Mouse (Mus musculus): ENCODE data around the gene Armh4.
A peak's percentile ranks its signal among the peaks of the same experiment; 100 is the strongest.
"Not testable (repeated sequence)": the region's sequence is repeated elsewhere in the genome, so short reads cannot be mapped to it uniquely, and the experiment has no call there.

The Armh4 gene

DNA sequence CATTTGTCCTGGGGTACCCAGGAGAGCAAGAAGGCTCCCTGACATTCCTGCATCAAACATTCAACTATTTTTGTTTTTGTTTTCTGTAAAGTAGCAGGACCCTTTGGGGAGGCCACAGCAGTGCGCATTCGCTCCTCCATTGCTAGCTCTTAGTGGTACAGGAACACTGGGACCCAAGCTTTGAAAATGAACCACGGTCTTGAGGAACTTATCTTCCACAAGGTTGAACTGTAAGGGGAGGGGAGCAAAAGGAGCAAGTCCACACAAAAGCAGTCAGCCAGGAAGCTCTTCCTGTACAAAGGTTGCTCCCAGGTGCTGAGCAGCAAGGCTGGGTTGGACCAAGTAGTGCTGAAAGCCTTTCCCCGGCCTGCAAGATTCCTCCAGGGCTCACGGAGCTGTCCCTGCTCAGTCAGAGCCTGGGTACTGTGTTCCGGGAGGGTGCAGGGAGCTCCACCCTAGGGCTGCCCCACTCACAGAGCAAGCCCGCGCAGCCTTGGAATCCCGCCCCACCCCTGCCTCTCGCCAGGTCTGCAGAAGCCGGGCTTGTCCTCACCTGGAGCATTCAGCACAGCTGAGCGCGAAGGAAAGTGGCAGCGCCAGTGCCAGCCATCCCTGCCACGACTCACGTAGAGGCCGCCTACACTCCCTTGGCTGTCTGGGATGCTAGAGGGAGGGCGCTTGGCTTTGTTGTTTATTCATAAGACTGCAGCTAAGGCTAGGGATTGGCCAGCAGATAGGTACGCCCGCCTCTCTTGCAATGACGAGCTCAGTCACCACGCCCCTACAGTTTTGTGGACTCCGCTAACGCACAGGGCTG is at the start of gene Armh4:
TSS of gene Armh4 (minus strand) at position 669 of the 817 bp plus-strand sequence.
- peak; percentile 36 for DNase-seq (ENCODE audit: low spot score)

DNA sequence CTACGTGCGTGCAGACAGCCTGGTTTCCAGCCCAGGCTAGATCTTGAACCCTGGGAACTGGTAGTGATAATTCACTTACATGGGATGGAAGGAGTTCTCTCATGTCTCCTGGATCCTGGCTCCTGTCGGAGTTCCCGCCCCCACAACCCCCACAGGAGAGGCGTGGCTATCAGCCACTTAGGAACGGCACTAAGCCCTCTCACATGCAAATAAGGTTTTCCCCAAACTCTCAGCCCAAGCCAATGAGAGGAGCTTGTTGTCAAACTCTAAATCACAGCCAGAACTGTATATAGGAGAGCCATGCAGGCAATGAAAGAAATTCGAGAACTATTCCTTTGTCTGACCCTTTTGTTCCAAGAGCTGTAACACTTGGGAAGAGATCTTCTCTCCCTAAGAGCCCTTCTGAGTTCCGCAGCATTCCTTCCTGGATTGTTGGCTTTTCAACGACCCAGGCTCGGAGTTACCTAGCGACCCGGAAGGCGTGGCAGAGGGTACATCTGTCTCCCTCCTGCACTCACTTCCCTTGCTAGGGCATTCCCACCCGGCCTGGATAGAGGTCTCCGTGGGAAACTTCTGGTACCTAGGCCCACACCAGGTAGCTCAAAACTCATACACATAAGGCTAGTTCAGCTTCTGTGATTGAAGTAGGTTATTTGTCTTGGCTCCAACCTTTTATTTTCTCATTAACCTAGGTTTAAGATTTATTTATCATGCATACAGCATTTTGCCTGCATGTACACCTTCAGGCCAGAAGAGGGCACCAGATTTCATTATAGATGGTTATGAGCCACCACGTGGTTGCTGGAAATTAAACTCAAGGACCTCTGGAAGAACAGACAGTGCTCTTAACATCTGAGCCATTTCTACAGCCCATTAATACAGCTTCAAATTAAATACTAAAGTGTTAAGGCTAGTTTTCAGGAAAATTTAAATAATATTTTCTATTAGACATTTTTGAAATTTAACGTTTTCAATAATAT is 46.3 kb upstream of the Armh4 start:
- no peak for DNase-seq (ENCODE audit: low spot score)

DNA sequence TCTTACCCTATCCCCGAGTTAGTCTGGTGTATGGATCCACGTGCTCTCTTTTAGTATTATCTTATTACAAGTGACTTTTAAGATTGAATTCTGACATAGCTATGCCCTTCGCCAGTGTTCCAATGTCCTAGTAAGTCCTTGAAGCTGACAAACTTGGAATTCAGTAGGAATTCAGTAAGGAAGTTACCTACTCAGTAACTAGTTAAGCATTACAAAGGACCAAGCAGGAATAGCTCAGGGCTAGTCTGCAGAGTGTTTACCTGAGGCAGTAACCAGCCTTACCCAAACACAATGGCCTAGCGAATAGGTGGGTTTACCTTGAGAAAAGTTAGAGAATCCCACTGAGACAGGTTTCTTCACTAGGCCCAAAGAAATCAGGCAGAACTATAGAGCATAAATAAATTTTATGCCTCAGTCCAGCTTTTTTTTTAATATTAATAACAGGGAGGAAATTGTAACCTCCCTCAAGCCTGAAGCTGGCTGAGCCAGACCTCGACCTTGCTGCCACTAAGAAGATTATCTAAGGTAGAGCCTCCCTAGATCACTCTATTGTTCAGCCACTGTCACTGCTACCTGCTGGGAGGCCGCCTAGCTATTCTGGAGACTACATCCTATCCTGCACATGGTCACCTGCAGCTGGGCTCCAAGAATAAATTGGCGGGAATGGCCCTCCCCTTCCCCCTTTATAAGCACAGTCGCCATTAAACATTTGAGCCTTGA is 36.7 kb upstream of the Armh4 start:
- not testable (repeated sequence) for DNase-seq (ENCODE audit: low spot score)

DNA sequence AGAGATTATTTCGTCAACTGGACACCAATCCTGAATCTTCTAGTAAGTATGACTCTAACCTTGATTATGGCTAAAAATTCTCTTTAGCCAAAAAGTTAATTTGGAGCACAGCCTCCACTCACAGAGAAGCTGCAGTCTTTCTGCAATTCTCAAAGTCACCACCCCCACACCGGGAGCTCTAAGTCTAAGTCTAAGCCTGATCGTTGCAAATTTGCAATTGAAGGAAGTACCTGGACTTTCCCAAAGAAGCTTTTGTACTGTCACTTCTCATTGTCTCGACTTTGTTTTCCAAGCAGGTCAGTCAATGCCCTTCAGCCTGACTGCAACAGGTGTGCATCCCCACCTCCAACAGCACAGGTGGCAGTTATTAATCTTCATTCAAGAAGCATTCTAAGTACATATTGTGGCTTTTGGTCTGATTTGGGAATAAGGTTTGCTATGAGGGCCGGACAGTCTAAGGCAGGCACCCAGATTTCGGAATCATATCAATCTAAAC is 35.6 kb upstream of the Armh4 start:
- DNase-seq (ENCODE audit: low spot score) = not testable (repeated sequence)

DNA sequence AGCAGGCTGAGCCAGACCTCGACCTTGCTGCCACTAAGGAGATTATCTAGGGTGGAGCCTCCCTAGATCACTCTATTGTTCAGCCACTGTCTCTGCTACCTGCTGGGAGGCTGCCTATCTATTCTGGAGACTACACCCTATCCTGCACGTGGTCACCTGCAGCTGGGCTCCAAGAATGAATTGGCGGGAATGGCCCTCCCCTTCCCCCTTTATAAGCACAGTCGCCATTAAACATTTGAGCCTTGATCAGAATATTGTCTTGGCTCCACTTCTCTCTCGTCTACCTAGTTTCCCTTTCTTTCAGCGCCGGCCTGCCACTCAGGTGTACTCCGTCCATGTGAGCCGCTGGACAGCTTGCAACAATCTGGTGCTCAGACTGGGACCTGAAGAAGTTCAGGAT is 29.8 kb upstream of the Armh4 start:
- not testable (repeated sequence) for DNase-seq (ENCODE audit: low spot score)

DNA sequence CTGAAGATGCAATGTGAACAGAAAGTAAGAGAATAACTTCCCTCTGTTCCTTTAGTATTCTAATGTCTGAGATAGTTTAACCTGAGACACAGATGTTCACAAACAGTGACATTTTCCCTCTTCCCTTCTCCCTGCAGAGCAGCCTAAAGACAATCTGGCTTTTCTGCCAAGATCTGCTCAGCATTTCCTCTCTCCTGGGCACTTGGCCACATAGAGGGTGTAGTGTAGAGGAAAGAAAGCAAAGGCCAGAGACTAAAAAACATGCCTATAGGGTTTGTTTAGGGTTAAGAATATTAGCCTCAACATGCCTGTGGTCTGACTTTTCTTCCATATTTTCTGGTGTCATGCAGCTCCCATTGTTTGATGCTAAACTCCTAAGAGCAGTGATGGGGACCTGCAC is 21.9 kb upstream of the Armh4 start:
- DNase-seq (ENCODE audit: low spot score) = not testable (repeated sequence)

DNA sequence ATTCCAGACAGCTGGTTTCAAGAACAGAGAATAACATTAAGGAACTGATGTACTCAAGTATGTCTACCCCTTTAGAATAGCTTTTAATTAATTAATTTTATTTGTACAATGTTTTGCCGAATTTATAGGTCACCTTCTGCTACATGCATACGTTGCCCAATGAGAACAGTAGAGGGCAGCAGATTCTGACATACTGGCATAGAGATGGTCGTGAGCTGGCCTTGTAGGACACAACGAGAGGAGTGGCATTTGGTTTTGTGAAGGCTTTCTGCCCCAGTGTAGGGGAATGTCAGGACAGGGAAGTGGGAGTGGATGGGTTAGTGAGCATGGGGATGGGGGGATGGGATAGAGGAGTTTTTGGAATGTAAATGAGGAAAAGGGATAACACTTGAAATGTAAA is 18.3 kb upstream of the Armh4 start:
- DNase-seq (ENCODE audit: low spot score) = no peak

DNA sequence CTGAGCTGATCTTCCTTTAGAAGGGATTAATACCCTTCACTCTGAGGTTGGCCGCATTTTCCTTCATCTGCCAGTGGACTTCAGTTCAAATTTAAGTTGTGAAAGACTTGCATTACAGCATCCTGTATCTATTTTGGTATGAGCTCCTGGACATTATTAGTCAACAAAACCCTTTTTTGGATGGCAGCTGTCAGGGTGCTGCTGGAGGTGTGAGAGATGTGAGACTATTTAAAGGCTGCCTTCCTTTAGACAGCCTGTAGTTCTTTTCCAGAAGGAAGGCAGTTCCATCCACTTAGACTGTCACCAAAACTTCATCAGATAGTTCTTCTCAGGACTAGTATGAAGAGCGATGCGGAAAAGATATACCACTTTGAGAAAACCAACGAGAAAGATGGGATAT is 10.8 kb upstream of the Armh4 start:
- DNase-seq (ENCODE audit: low spot score) = no peak

DNA sequence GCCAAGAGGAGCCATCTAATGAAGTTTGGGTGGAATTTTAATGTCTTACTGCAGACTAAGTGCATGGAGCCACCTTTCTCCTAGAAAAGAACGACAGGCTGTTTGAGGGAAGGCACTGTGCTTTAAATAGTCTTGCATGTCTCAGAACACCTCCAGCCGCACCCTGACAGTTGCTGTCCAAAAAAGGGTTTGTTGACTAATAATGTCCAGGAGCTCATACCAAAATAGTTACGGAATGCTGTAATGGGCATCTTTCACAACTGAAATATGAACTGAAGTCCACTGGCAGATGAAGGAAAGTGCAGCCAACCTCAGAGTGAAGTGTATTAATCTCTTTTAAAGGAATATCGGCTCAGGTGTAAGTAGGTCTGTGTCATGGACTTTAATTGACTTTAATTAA is 7.4 kb upstream of the Armh4 start:
- DNase-seq (ENCODE audit: low spot score) = no peak

DNA sequence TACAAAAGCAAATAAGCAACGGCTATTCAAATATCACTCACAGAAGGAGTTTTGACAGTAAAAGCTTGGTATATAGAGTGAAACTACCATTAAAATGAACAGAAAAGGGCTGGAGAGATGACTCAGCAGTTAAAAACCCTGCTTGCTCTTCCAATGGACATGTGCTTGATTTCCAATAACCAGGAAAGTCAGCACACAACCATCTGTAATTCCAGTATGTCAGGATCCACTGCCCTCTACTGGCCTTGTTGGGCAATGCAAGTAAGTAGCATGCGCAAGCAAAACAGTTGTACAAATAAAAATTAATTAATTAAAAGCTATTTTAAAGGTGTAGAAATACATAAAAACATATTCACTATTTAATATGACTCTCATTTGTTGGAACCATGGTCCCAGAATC is 2.6 kb upstream of the Armh4 start:
- no peak for DNase-seq (ENCODE audit: low spot score)

DNA sequence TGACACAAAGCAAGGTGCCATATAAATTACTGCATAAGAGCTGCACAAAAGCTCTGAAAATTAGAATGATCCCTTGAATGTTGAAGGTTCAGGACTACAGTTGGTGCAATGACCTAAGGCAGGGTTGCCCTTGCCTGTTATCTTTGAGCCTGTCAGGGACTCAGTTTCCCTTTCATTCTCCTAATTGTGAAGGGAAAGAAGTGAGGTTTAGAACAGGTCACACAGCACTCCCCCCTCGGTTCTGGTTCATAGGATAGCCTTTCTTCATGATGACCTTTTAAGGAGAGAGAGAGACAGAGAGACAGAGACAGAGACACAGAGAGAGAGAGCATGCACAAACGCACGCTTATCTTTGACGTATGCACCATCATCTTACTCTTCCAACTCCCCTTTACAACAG is 683 bp upstream of the Armh4 start:
- DNase-seq (ENCODE audit: low spot score) = no peak

DNA sequence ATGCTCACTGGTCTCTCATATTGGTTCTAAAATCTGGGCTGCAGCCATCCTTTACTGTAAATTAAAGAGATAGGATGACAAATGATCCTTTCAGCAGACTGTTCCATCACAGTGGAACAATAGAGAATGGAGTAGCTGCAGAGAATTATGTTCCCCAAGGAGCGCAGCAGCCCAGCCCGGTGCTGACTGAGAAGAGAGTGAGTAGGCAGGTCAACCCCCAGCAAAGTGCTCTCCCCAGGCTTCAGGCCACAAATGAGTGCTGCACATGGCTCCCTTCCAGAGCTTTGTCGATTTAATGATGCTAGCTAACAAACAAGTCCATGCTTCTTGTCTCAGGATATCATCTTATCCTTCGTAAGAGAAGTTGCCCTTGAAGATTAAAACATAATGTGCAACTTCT is 2.8 kb downstream of the Armh4 start:
- no peak for DNase-seq (ENCODE audit: low spot score)

DNA sequence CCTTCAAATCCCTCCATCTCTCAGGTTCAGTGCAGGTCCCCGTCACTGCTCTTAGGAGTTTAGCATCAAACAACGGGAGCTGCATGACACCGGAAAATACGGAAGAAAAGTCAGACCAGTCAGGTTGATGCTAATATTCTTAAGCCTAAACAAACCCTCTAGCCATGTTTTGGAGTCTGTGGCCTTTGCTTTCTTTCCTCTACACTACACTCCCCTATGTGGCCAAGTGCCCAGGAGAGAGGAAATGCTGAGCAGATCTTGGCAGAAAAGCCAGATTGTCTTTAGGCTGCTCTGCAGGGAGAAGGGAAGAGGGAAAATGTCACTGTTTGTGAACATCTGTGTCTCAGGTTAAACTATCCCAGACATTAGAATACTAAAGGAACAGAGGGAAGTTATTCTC is 5.6 kb downstream of the Armh4 start:
- DNase-seq (ENCODE audit: low spot score) = not testable (repeated sequence)

DNA sequence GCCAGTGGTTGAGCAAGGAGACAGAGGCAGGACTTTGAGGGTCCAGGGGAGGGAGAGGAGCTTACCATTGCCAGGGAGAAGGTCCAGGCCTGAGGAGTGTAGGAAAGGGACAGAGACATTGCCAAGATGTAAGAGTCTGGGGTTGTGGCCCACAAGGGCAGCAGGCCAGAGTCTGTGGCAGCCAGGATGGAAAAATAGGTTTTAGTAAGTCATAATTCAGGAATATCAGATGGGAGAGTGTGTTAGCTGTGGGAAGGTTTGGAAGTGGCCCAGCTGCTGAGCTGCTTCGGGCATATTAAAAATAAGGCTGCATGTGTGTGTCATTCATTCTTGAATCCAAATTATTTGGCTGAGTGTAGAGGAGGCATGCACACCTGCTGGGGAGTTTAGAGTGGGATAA is 11.4 kb downstream of the Armh4 start:
- no peak for DNase-seq (ENCODE audit: low spot score)

DNA sequence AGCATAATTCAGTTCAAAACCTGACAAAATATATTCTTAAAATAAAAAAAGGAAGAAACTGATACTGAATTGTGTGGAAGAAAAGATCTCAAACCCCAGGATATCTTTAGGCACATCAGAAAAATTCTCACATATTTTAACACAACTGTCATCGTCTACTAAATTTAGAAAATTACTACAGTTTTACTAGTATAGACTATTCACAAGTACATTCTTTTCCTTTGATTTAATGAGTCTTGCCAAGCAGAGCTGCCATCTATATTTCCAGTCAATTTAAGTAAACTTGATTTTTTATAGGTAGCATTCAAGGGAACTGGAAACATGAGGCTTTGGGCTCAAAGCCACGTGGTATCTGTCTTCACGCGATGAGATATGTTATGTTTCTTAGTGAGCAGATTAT is 16.6 kb downstream of the Armh4 start:
- DNase-seq (ENCODE audit: low spot score) = no peak

DNA sequence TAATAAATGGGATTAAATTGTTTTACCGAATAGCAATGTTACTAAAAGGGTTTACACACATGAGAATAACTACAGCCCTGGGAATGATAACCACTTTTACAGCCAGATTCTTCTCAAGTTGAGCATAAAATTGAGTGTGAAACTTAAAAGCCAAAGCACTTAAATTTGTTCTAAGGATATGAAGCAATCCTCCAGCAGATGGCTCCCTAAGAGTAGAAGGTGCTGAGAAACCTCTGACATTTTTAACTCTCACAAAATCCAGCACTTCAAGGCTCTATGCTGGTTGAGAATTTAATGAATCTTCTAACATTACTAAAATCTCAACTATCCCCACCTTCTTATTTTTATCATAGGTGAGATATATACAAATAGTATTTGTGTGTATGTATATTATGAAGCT is 27.3 kb downstream of the Armh4 start:
- no peak for DNase-seq (ENCODE audit: low spot score)

DNA sequence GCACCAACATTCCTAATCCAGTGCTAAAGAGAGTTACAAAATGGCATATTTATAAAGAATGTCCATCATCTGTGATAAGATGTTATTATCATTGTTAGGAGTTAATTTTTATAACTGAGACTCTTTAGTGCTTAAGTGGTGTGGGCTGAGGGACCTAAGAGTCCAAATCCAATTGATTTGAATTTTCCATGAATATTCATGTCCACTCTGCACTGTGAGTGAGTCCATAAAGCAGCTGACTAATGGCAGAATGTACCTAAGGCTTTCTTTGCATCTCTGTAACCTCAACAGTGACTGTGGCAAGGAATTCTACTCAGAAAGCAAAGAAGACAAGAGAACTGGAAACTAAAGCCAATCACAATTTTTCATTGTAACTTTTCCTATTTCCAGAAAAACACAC is 30.6 kb downstream of the Armh4 start:
- DNase-seq (ENCODE audit: low spot score) = no peak

DNA sequence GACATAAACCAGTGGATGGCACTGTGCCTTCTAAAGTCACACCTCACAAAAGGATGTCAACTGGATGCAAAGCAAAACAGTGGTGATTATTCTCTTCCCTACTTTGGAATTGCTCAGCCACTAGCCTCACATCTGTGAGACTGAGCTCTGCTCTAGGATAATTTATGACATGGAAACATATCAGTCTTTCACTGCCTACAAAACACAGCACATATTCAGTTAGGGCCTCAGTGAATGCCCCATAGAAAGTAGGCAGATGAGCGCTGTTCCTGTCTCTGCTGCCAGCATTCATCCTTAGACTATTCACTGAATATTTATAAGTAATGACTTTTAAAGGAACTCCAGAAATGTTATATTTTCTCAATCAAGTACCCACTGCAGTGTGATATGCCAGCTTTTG is 37.3 kb downstream of the Armh4 start:
- no peak for DNase-seq (ENCODE audit: low spot score)

DNA sequence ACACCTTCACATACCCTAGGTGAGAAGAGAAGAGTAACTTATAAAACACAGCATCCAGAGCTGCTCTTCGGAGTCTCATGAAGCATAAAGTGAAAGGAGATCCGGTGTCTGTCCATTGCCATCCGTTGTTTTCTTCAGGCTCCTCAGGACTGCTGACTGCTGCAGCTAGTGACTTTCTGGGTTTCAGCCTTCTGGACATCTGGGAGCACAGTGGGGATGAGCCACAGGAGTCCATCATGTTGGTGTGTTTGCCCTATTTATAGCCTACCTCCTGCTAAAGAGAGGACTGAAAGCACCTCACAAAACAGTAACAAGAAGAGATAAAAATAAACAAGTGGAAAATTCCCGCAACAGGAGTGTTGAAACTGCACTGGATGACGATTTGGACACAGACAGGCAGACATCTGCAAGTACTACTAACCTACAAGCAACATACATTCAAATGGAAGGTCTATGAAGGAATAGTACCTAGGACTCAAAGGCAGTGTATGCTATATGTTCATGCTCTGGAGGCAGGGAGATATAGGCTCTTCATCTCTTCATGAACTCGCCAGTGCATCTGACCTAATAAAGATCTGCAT is 39.1 kb downstream of the Armh4 start:
- DNase-seq (ENCODE audit: low spot score) = no peak

DNA sequence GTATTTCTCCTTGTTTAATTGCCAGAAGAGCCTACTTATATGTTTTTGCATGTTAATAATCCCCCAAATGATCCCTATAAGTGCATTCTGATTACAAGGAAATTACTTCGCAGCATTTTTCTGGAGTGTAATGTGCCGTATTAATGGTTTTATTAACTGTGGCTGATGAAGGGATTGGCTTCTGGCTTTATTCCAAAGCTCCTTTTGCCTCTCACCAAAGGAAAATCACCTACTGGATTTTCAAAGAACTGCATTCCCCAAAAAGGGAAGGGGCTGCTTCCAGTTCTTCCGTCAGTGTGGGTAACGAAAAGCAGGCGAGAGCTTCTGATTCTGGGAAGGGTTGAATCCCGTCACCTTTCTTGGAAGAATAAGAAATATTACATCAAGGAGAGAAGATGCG is 43.9 kb downstream of the Armh4 start:
- DNase-seq (ENCODE audit: low spot score) = no peak

DNA sequence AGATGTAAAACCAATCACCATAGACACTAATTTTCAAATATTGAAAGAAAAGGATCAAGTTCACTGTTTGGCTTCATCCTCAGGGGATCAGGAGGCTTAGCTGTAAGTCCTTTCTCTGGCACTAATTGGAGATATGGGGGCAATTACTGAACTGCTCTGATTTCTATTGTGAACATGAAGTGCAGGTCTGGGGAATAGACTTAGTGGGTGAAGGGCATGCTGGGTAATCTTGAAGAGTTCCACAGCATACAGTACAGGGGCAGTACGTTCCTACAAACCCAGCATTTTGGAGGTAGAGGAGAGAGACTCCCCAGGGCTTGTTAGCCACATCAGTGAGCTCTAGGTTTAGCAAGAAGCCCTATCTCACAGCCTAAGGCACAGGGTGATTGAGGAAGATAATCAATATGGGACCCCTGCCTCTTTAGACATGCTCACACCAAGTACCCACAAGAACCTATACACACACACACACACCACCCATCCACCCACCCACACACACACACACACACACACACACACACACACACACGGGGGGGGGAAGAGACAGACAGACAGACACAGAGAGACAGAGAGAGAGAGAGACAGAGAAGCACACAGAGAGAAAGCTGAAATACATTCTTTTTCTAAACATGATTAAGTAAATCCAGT is 44.6 kb downstream of the Armh4 start:
- DNase-seq (ENCODE audit: low spot score) = no peak
